Mouse (Mus musculus) CH12.LX (cell line): ENCODE data around the gene Fam114a2. TPM values are rescaled to one million over a fixed set of nuclear protein-coding genes. Genes with fewer than 3 reads are reported as not detected.

Source experiments
- DNase-seq: peaks from one replicate; pipeline ENCODE4 v3.0.0-alpha.2; 2013; ENCODE audit errors: extremely low read depth
- H3K27ac ChIP-seq: 2 replicates; pipeline ENCODE4 v1.5.1; 2012; ENCODE audit warnings: low read depth, mild to moderate bottlenecking, control low read depth, moderate library complexity; ENCODE audit not compliant: insufficient read depth
- H3K27me3 ChIP-seq: replicated peaks from 2 replicates; pipeline ENCODE3; 2012; ENCODE audit warnings: inconsistent platforms
- H3K36me3 ChIP-seq, 2 experiments: replicated peaks in 1 of 2; 2 replicates each; pipeline versions ENCODE3 to v1.6.1; 2012; ENCODE audit warnings: inconsistent platforms in 1 of 2, low read length in 1 of 2, mild to moderate bottlenecking in 1 of 2, mixed read lengths in 1 of 2, moderate library complexity in 1 of 2; ENCODE audit not compliant: control insufficient read depth in 1 of 2, insufficient read depth in 1 of 2
- H3K4me1 ChIP-seq, 2 experiments: 2 replicates each; pipeline ENCODE4 v1.6.1; 2012; ENCODE audit warnings: inconsistent platforms in 1 of 2, moderate library complexity in 1 of 2; ENCODE audit not compliant: insufficient read depth in 2 of 2, control insufficient read depth in 1 of 2
- H3K4me2 ChIP-seq: 2 replicates; pipeline ENCODE4 v1.6.1; 2012; ENCODE audit warnings: low read depth, mild to moderate bottlenecking, control low read depth; ENCODE audit not compliant: poor library complexity, insufficient read depth, severe bottlenecking
- H3K4me3 ChIP-seq, 3 experiments: fragments of 150-350 bp in 1 of 3; sonication (generic) in 1 of 3; replicated peaks in 1 of 3; 2 replicates each; pipeline versions ENCODE3 to v1.5.1; 2011 to 2012; ENCODE audit warnings: low read depth in 2 of 3, low read length in 2 of 3, mild to moderate bottlenecking in 2 of 3, moderate library complexity in 2 of 3, control low read depth in 1 of 3, improper control_type of control experiment in 1 of 3, inconsistent platforms in 1 of 3, mixed read lengths in 1 of 3; ENCODE audit not compliant: poor library complexity in 1 of 3
- H3K79me2 ChIP-seq: replicated peaks from 2 replicates; pipeline ENCODE4 v1.6.1; 2012; ENCODE audit warnings: mild to moderate bottlenecking, moderate library complexity; ENCODE audit not compliant: control insufficient read depth, poor library complexity, insufficient read depth, severe bottlenecking; ENCODE audit errors: extremely low read depth
- H3K9ac ChIP-seq: 2 replicates; pipeline ENCODE4 v1.6.1; 2012; ENCODE audit warnings: low read depth, mild to moderate bottlenecking, control low read depth, moderate library complexity; ENCODE audit not compliant: insufficient read depth
- H3K9me3 ChIP-seq: replicated peaks from 2 replicates; pipeline ENCODE3; 2012; ENCODE audit warnings: low read length, inconsistent platforms, mixed read lengths
- BHLHE40 ChIP-seq: IDR thresholded peaks from 2 replicates; pipeline ENCODE4 v1.6.1; 2011; ENCODE audit warnings: mild to moderate bottlenecking, low read depth, low read length, improper control_type of control experiment
- CHD2 ChIP-seq: IDR thresholded peaks from 2 replicates; pipeline ENCODE4 v1.6.1; 2011; ENCODE audit warnings: low read length, improper control_type of control experiment
- CTCF ChIP-seq, 2 experiments: IDR thresholded peaks in 1 of 2; conservative IDR thresholded peaks in 1 of 2; 2 replicates each; pipeline ENCODE4 v1.5.1; 2011 to 2012; ENCODE audit warnings: low read depth in 2 of 2, low read length in 2 of 2, improper control_type of control experiment in 1 of 2, inconsistent platforms in 1 of 2, mild to moderate bottlenecking in 1 of 2, moderate library complexity in 1 of 2
- ELF1 ChIP-seq: IDR thresholded peaks from 2 replicates; pipeline ENCODE4 v1.6.1; 2014; ENCODE audit warnings: low read depth, mild to moderate bottlenecking, inconsistent platforms, low read length, improper control_type of control experiment
- EP300 ChIP-seq: IDR thresholded peaks from 2 replicates; pipeline ENCODE4 v1.6.1; 2011; ENCODE audit warnings: low read length, improper control_type of control experiment
- HCFC1 ChIP-seq: IDR thresholded peaks from 2 replicates; pipeline ENCODE4 v1.6.1; 2012; ENCODE audit warnings: low read depth, mild to moderate bottlenecking, inconsistent platforms, low read length, improper control_type of control experiment
- IRF4 ChIP-seq: IDR thresholded peaks from 2 replicates; pipeline ENCODE4 v1.6.1; 2014; ENCODE audit warnings: low read depth, mild to moderate bottlenecking, inconsistent platforms, low read length, improper control_type of control experiment
- MAFK ChIP-seq: IDR thresholded peaks from 2 replicates; pipeline ENCODE4 v1.6.1; 2011; ENCODE audit warnings: low read length, improper control_type of control experiment; ENCODE audit not compliant: insufficient replicate concordance
- MAX ChIP-seq: IDR thresholded peaks from 2 replicates; pipeline ENCODE4 v1.6.1; 2011; ENCODE audit warnings: low read length, improper control_type of control experiment
- MEF2A ChIP-seq: IDR thresholded peaks from 2 replicates; pipeline ENCODE4 v1.6.1; 2014; ENCODE audit warnings: low read depth, mild to moderate bottlenecking, inconsistent platforms, low read length, improper control_type of control experiment, borderline replicate concordance
- MYC ChIP-seq: IDR thresholded peaks from 2 replicates; pipeline ENCODE4 v1.6.1; 2011; ENCODE audit warnings: low read depth, mild to moderate bottlenecking, improper control_type of control experiment, low read length
- NELFE ChIP-seq: IDR thresholded peaks from 2 replicates; pipeline ENCODE4 v1.6.1; 2011; ENCODE audit warnings: low read depth, low read length, improper control_type of control experiment
- NRF1 ChIP-seq: IDR thresholded peaks from 2 replicates; pipeline ENCODE4 v1.6.1; 2014; ENCODE audit warnings: low read depth, mild to moderate bottlenecking, inconsistent platforms, low read length, improper control_type of control experiment, moderate library complexity
- PAX5 ChIP-seq: IDR thresholded peaks from 2 replicates; pipeline ENCODE4 v1.6.1; 2012; ENCODE audit warnings: low read length, inconsistent platforms, mixed read lengths
- POLR2A ChIP-seq: IDR thresholded peaks from 2 replicates; pipeline ENCODE4 v1.6.1; 2011; ENCODE audit warnings: low read depth, mild to moderate bottlenecking, improper control_type of control experiment, low read length
- RAD21 ChIP-seq: IDR thresholded peaks from 2 replicates; pipeline ENCODE4 v1.6.1; 2011; ENCODE audit warnings: low read depth, mild to moderate bottlenecking, low read length, improper control_type of control experiment, moderate library complexity
- RCOR1 ChIP-seq: conservative IDR thresholded peaks from 2 replicates; pipeline ENCODE4 v1.6.1; 2012; ENCODE audit warnings: low read depth, mild to moderate bottlenecking, inconsistent platforms, low read length, improper control_type of control experiment
- TCF12 ChIP-seq: IDR thresholded peaks from 2 replicates; pipeline ENCODE4 v1.6.1; 2014; ENCODE audit warnings: low read depth, mild to moderate bottlenecking, inconsistent platforms, low read length, improper control_type of control experiment
- UBTF ChIP-seq: IDR thresholded peaks from 2 replicates; pipeline ENCODE4 v1.6.1; 2012; ENCODE audit warnings: low read depth, mild to moderate bottlenecking, inconsistent platforms, low read length, improper control_type of control experiment, moderate library complexity
- USF2 ChIP-seq: conservative IDR thresholded peaks from 2 replicates; pipeline ENCODE4 v1.6.1; 2011; ENCODE audit warnings: low read depth, low read length, improper control_type of control experiment
- ZKSCAN1 ChIP-seq: IDR thresholded peaks from 2 replicates; pipeline ENCODE4 v1.6.1; 2012; ENCODE audit warnings: low read depth, inconsistent platforms, low read length, improper control_type of control experiment, borderline replicate concordance
- ZNF384 ChIP-seq: IDR thresholded peaks from 2 replicates; pipeline ENCODE4 v1.6.1; 2012; ENCODE audit warnings: low read depth, low read length, improper control_type of control experiment, inconsistent platforms
- dilution Hi-C: fragments of 300-500 bp; cut with MboI; formaldehyde crosslinking; loops from 2 replicates; pipeline ENCODE4 v1.14.3; 2020; ENCODE audit warnings: low sequenced_read_pairs; ENCODE audit not compliant: extremely low pct_unique_long_range_greater_than_20kb, extremely low pct_ligation_motif_present
- in situ Hi-C: fragments of 300-500 bp; cut with MboI; formaldehyde crosslinking; loops from 3 replicates; pipeline ENCODE4 v1.14.3; 2019; ENCODE audit warnings: low sequenced_read_pairs, low pct_ligation_motif_present, low pct_unique_long_range_greater_than_20kb, mixed read lengths
- polyA plus RNA-seq: library from polyadenylated mRNA; unstranded; fragments of >175 nt; gene quantifications from 2 replicates; pipeline ENCODE4 v1.2.1, GENCODE M21; 2012; ENCODE audit warnings: low read depth; ENCODE audit not compliant: insufficient read length
- total RNA-seq, 2 experiments: library from RNA; depleted of rRNA; stranded (reverse); fragments of 300-350 nt in 1 of 2; fragments of >200 nt in 1 of 2; gene quantifications; 2 replicates each; pipeline ENCODE4 v1.2.3; 2012 to 2014

Fam114a2 gene
- total and polyA plus RNA-seq, 3 experiments = 49.8 to 66.4 (median 54.3) TPM

GRCm38 (mm10) chr11:57488436-57488835 lies 30.0 kb downstream of the Fam114a2 start:
- no peak overlapping the region for H3K4me2 ChIP-seq
- no peaks in the 10 kb centered on the region for H3K27me3 ChIP-seq
- dilution Hi-C loops = no loop called here
- DNase-seq = no peak
- H3K4me3 ChIP-seq = no peak overlapping the region
- H3K9me3 ChIP-seq = no peaks in the 10 kb centered on the region
- no peak for TF ChIP-seq EP300
- TF ChIP-seq NRF1 = no peak
- no peak for TF ChIP-seq ZKSCAN1
- no peak overlapping the region for H3K9ac ChIP-seq
- no peak overlapping the region for H3K27ac ChIP-seq
- peaks cover 74 to 81% of the 10 kb centered on the region in 2 experiments for H3K36me3 ChIP-seq
- in situ Hi-C loops = no loop called here
- no peaks in the 10 kb centered on the region for H3K4me1 ChIP-seq
- H3K79me2 ChIP-seq = no peaks in the 10 kb centered on the region

GRCm38 (mm10) chr11:57478077-57478476 lies 40.3 kb downstream of the Fam114a2 start:
- Histone ChIP-seq H3K4me2 (no peak overlapping the region), H3K27ac (no peak overlapping the region), H3K4me1 (no peaks in the 10 kb centered on the region), H3K9me3 (no peaks in the 10 kb centered on the region)
- dilution Hi-C loops = no loop called here
- TF ChIP-seq BHLHE40 (no peak), CTCF (conservative IDR thresholded peaks at IDR 0.05 in 1 of 2, IDR thresholded peaks at IDR 0.05 in 1 of 2; ENCODE audit: low read depth in 2 of 2, low read length in 2 of 2) (no peak), UBTF (no peak), HCFC1 (no peak), USF2 (no peak), IRF4 (no peak), EP300 (no peak), MAFK (no peak), PAX5 (no peak), ELF1 (no peak), MEF2A (no peak), MYC (no peak), NELFE (no peak), CHD2 (no peak), ZNF384 (no peak), RAD21 (no peak), POLR2A (no peak), TCF12 (no peak), MAX (no peak), RCOR1 (no peak)
- TF ChIP-seq, all 38 proteins: peak for 0
- in situ Hi-C loops = loop anchor here (10.0 kb wide), 1 partner anchor 307 kb away; no protein-coding TSS in a partner anchor
- Histone ChIP-seq H3K9ac (no peak overlapping the region), H3K4me3 (no peak overlapping the region), H3K36me3 (peaks cover 29 to 39% of the 10 kb centered on the region in 2 experiments), H3K79me2 (no peaks in the 10 kb centered on the region), H3K27me3 (peaks cover 13% of the 10 kb centered on the region)
- no peak for DNase-seq
